Mouse (Mus musculus) lung, embryonic 16.5 days (tissue): Measurements from ENCODE around the gene Tenm4. TPM values are rescaled to one million over a fixed set of nuclear protein-coding genes. Genes with fewer than 3 reads are reported as not detected.

Experiments
- ATAC-seq: fragments of 200-750 bp; cut with Nextera tagmentation; 2 replicates; pipeline ENCODE4 v1.8.0; 2017; ENCODE audit warnings: low read depth, mild to moderate bottlenecking, moderate library complexity
- H3K27ac ChIP-seq: fragments of 300-500 bp; sonication (generic); 2 replicates; pipeline ENCODE4 v1.5.1; 2014; ENCODE audit warnings: mild to moderate bottlenecking, control low read depth, low read length
- H3K27me3 ChIP-seq: fragments of 300-500 bp; sonication (generic); 2 replicates; pipeline ENCODE4 v1.6.1; 2014; ENCODE audit warnings: low read depth, low read length, mixed read lengths; ENCODE audit not compliant: control insufficient read depth, insufficient read depth
- H3K36me3 ChIP-seq: fragments of 300-500 bp; sonication (generic); 2 replicates; pipeline ENCODE4 v1.6.1; 2014; ENCODE audit warnings: low read length; ENCODE audit not compliant: control insufficient read depth, insufficient read depth
- H3K4me1 ChIP-seq: fragments of 300-500 bp; sonication (generic); replicated peaks from 2 replicates; pipeline ENCODE4 v1.6.1; 2014; ENCODE audit warnings: low read length, mixed read lengths; ENCODE audit not compliant: control insufficient read depth, insufficient read depth
- H3K4me2 ChIP-seq: fragments of 300-500 bp; sonication (generic); 2 replicates; pipeline ENCODE4 v1.6.1; 2014; ENCODE audit warnings: low read depth, low read length, control low read depth
- H3K4me3 ChIP-seq: fragments of 300-500 bp; sonication (generic); 2 replicates; pipeline ENCODE4 v1.5.1; 2014; ENCODE audit warnings: mild to moderate bottlenecking, low read length, control low read depth
- H3K9ac ChIP-seq: fragments of 300-500 bp; sonication (generic); 2 replicates; pipeline ENCODE4 v1.6.1; 2014; ENCODE audit warnings: low read length, control low read depth
- H3K9me3 ChIP-seq: fragments of 300-500 bp; sonication (generic); 2 replicates; pipeline ENCODE4 v1.6.1; 2016; ENCODE audit warnings: low read length; ENCODE audit not compliant: control insufficient read depth
- WGBS: fragments of 180-500 bp; shearing (Covaris S2); extraction: QIAGEN DNeasy Blood & Tissue Kit; methylation state at CpG from one replicate; pipeline ENCODE4 v1.1.7; 2014; 5-methylcytosine and 5-hydroxymethylcytosine counted together
- polyA plus RNA-seq: library from polyadenylated mRNA; unstranded; fragments of >200 nt; fragmentation: Nextera tagmentation; extraction: Ambion mirVana; gene quantifications from 2 replicates; pipeline ENCODE4 v1.2.1, GENCODE M21; 2015

The Tenm4 gene
- polyA plus RNA-seq, 1 experiment from 2014 or later = 18.5 TPM

- 42% methylated on average over 7 of the region's 7 CpGs for WGBS
- Histone ChIP-seq H3K9me3 (no peaks in the 10 kb centered on the region), H3K4me3 (no peak overlapping the region), H3K4me1 (peaks cover 6% of the 10 kb centered on the region), H3K27ac (no peak overlapping the region), H3K4me2 (no peak overlapping the region), H3K27me3 (no peaks in the 10 kb centered on the region), H3K9ac (no peak overlapping the region), H3K36me3 (no peaks in the 10 kb centered on the region)
- no peak for ATAC-seq
These were observed 369.5 kb downstream of the Tenm4 start for GRCm38 (mm10) chr7:96540458-96541096.

GRCm38 (mm10) chr7:96545979-96546378 is 374.9 kb downstream of the Tenm4 start:
- Histone ChIP-seq H3K4me3 (no peak overlapping the region), H3K27ac (no peak overlapping the region), H3K36me3 (no peaks in the 10 kb centered on the region), H3K4me2 (no peak overlapping the region), H3K9ac (no peak overlapping the region), H3K9me3 (no peaks in the 10 kb centered on the region), H3K27me3 (no peaks in the 10 kb centered on the region), H3K4me1 (peaks cover 2% of the 10 kb centered on the region)
- peak; percentile 73 for ATAC-seq
- WGBS = 14% methylated on average over 5 of the region's 5 CpGs

- Histone ChIP-seq H3K27me3 (no peaks in the 10 kb centered on the region), H3K27ac (no peak overlapping the region), H3K9me3 (no peaks in the 10 kb centered on the region), H3K4me2 (no peak overlapping the region), H3K9ac (no peak overlapping the region), H3K36me3 (no peaks in the 10 kb centered on the region), H3K4me1 (peaks cover 6% of the 10 kb centered on the region; the same call in 1 of the 2 replicates), H3K4me3 (no peak overlapping the region)
- ATAC-seq = no peak
- 68% methylated on average over 4 of the region's 4 CpGs for WGBS
These were observed 380.8 kb downstream of the Tenm4 start for GRCm38 (mm10) chr7:96551809-96552208.

GRCm38 (mm10) chr7:96552292-96552860 is 381.3 kb downstream of the Tenm4 start:
- Histone ChIP-seq H3K27me3 (no peaks in the 10 kb centered on the region), H3K9me3 (no peaks in the 10 kb centered on the region), H3K4me3 (no peak overlapping the region), H3K27ac (no peak overlapping the region), H3K4me1 (peaks cover 6% of the 10 kb centered on the region; the same call in 1 of the 2 replicates), H3K9ac (no peak overlapping the region), H3K36me3 (no peaks in the 10 kb centered on the region), H3K4me2 (no peak overlapping the region)
- 35% methylated on average over 7 of the region's 7 CpGs for WGBS
- ATAC-seq = no peak

GRCm38 (mm10) chr7:96554277-96554690 is 383.2 kb downstream of the Tenm4 start:
- Histone ChIP-seq H3K4me1 (peaks cover 6% of the 10 kb centered on the region; the same call in 1 of the 2 replicates), H3K27ac (no peak overlapping the region), H3K4me3 (no peak overlapping the region), H3K27me3 (no peaks in the 10 kb centered on the region), H3K9me3 (no peaks in the 10 kb centered on the region), H3K4me2 (no peak overlapping the region), H3K36me3 (no peaks in the 10 kb centered on the region), H3K9ac (0 out of 2 replicates have a peak overlapping the region, but pooled peaks have one; percentile 28)
- WGBS = 53% methylated on average over 6 of the region's 6 CpGs
- ATAC-seq = peak; percentile 43; the same call in 1 of the 2 replicates

GRCm38 (mm10) chr7:96555294-96555693 is 384.2 kb downstream of the Tenm4 start:
- H3K4me2 ChIP-seq = no peak overlapping the region
- ATAC-seq = no peak
- 47% methylated on average over 5 of the region's 5 CpGs for WGBS
- H3K27me3 ChIP-seq = no peaks in the 10 kb centered on the region
- H3K27ac ChIP-seq = no peak overlapping the region
- no peaks in the 10 kb centered on the region for H3K36me3 ChIP-seq
- H3K9me3 ChIP-seq = no peaks in the 10 kb centered on the region
- H3K4me3 ChIP-seq = no peak overlapping the region
- H3K4me1 ChIP-seq = peaks cover 6% of the 10 kb centered on the region; the same call in 1 of the 2 replicates
- H3K9ac ChIP-seq = no peak overlapping the region

- H3K4me3 ChIP-seq = no peak overlapping the region
- WGBS = 57% methylated on average over 5 of the region's 5 CpGs
- H3K27ac ChIP-seq = no peak overlapping the region
- no peaks in the 10 kb centered on the region for H3K36me3 ChIP-seq
- ATAC-seq = no peak
- H3K27me3 ChIP-seq = no peaks in the 10 kb centered on the region
- no peak overlapping the region for H3K4me2 ChIP-seq
- H3K4me1 ChIP-seq = peaks cover 6% of the 10 kb centered on the region; the same call in 1 of the 2 replicates
- no peak overlapping the region for H3K9ac ChIP-seq
- H3K9me3 ChIP-seq = no peaks in the 10 kb centered on the region
These were observed 385.7 kb downstream of the Tenm4 start for GRCm38 (mm10) chr7:96556756-96557155.

GRCm38 (mm10) chr7:96562890-96563289 is 391.8 kb downstream of the Tenm4 start:
- 35% methylated on average over 3 of the region's 3 CpGs for WGBS
- H3K9ac ChIP-seq = no peak overlapping the region
- H3K36me3 ChIP-seq = no peaks in the 10 kb centered on the region
- no peak overlapping the region for H3K4me2 ChIP-seq
- no peak overlapping the region for H3K4me3 ChIP-seq
- H3K4me1 ChIP-seq = no peaks in the 10 kb centered on the region
- ATAC-seq = no peak
- H3K27ac ChIP-seq = no peak overlapping the region
- no peaks in the 10 kb centered on the region for H3K27me3 ChIP-seq
- H3K9me3 ChIP-seq = no peaks in the 10 kb centered on the region

GRCm38 (mm10) chr7:96563329-96564065 is 392.5 kb downstream of the Tenm4 start:
- ATAC-seq = peak; percentile 59
- Histone ChIP-seq H3K27ac (no peak overlapping the region), H3K9ac (no peak overlapping the region), H3K4me2 (no peak overlapping the region), H3K27me3 (no peaks in the 10 kb centered on the region), H3K36me3 (no peaks in the 10 kb centered on the region), H3K4me3 (no peak overlapping the region), H3K4me1 (no peaks in the 10 kb centered on the region), H3K9me3 (no peaks in the 10 kb centered on the region)
- WGBS = 51% methylated on average over 3 of the region's 3 CpGs
